Mouse (Mus musculus) macrophage (primary cell): ENCODE data around the gene Negr1. TPM values are rescaled to one million over a fixed set of nuclear protein-coding genes. Genes with fewer than 3 reads are reported as not detected.

Experiments used
- H3K27ac ChIP-seq: fragments of 350-480 bp; formaldehyde crosslinking; 2 replicates; pipeline ENCODE4 v1.9.0; 2021
- H3K36me3 ChIP-seq: fragments of 350-480 bp; formaldehyde crosslinking; 2 replicates; pipeline ENCODE4 v1.9.0; 2021; ENCODE audit errors: inconsistent target
- H3K4me3 ChIP-seq: fragments of 350-480 bp; formaldehyde crosslinking; 2 replicates; pipeline ENCODE4 v1.9.0; 2021; ENCODE audit errors: inconsistent target
- H3K79me2 ChIP-seq: fragments of 350-480 bp; formaldehyde crosslinking; 2 replicates; pipeline ENCODE4 v1.9.0; 2021; ENCODE audit errors: inconsistent target
- WGBS: methylation state at CpG from one replicate; pipeline ENCODE4 v1.1.7; 2026; ENCODE audit warnings: inconsistent platforms; ENCODE audit not compliant: missing documents; 5-methylcytosine and 5-hydroxymethylcytosine counted together
- polyA plus RNA-seq: library from polyadenylated mRNA; stranded (reverse); fragments of 250-400 nt; gene quantifications from 3 replicates; pipeline ENCODE4 v1.2.4, GENCODE M21; 2018; ENCODE audit warnings: inconsistent platforms

The Negr1 gene
- polyA plus RNA-seq, 1 experiment from 2014 or later = not detected

- Histone ChIP-seq H3K4me3 (no peak overlapping the region), H3K79me2 (no peaks in the 10 kb centered on the region), H3K36me3 (no peaks in the 10 kb centered on the region), H3K27ac (no peak overlapping the region)
- whole genome bisulfite sequencing = 31% methylated on average over 5 of the region's 5 CpGs
Observed at GRCm38 (mm10) chr3:157232723-157233122, 671.1 kb downstream of the Negr1 start.

- H3K79me2 ChIP-seq = no peaks in the 10 kb centered on the region
- WGBS = 77% methylated on average over 1 of the region's 1 CpGs
- no peak overlapping the region for H3K4me3 ChIP-seq
- no peak overlapping the region for H3K27ac ChIP-seq
- no peaks in the 10 kb centered on the region for H3K36me3 ChIP-seq
Observed at GRCm38 (mm10) chr3:157240240-157240639, 678.6 kb downstream of the Negr1 start.

GRCm38 (mm10) chr3:157255446-157255845 is 693.9 kb downstream of the Negr1 start:
- Histone ChIP-seq H3K36me3 (no peaks in the 10 kb centered on the region), H3K4me3 (no peak overlapping the region), H3K79me2 (no peaks in the 10 kb centered on the region), H3K27ac (no peak overlapping the region)
- 29% methylated on average over 1 of the region's 1 CpGs for WGBS

- WGBS = 73% methylated on average over 3 of the region's 3 CpGs
- H3K79me2 ChIP-seq = no peaks in the 10 kb centered on the region
- no peaks in the 10 kb centered on the region for H3K36me3 ChIP-seq
Observed at GRCm38 (mm10) chr3:157255863-157256262, 694.3 kb downstream of the Negr1 start.

DNA sequence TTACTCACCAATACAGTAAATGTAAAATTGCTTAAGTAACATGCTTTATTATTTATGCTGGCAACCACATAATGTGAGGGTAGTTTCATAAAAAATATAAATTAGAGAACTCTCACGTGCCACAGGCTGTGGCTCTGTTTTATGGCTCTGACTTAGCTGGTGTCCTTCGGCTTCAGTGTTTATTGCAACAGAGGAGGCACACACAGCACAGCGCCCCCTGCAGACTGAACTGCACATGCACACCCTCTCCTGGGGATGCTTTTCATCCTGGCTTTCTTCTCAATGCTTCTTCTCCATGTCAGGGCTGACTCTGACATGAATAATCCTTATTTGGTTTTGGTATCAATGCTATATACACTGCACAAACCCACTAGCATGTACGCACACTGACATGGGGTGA is 707.1 kb downstream of the Negr1 start:
- WGBS = 86% methylated on average over 4 of the region's 4 CpGs
- Histone ChIP-seq H3K79me2 (no peaks in the 10 kb centered on the region), H3K4me3 (no peak overlapping the region), H3K36me3 (no peaks in the 10 kb centered on the region), H3K27ac (no peak overlapping the region)

More at GRCm38 (mm10) chr3:157255863-157256262, 694.3 kb downstream of the Negr1 start:
- Histone ChIP-seq H3K27ac (no peak overlapping the region), H3K4me3 (no peak overlapping the region)

DNA sequence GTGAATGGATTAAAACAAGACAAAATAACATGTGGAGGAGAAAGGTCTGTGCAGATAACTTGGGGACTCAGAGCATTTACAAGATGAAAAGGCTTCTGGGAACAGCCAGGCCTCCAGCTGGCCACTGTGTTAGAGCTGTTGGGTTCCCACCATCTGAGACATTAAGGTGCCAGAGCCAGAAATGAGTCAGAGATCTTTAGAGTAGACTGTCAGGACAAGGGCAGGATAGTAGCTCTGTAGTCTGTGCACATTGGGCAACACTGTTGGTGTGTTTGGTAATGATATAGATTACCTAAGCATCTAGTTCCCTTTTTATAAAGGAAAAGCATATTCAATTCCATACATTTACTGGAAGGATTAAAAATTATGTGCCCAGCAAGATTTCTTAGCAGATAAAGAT is 710.8 kb downstream of the Negr1 start:
- no peaks in the 10 kb centered on the region for H3K79me2 ChIP-seq

GRCm38 (mm10) chr3:157274143-157274542 is 712.5 kb downstream of the Negr1 start:
- Histone ChIP-seq H3K79me2 (no peaks in the 10 kb centered on the region), H3K27ac (no peak overlapping the region), H3K4me3 (no peak overlapping the region), H3K36me3 (no peaks in the 10 kb centered on the region)
- 57% methylated on average over 1 of the region's 1 CpGs for WGBS

More for the DNA sequence above, 710.8 kb downstream of the Negr1 start:
- H3K27ac ChIP-seq = no peak overlapping the region
- H3K4me3 ChIP-seq = no peak overlapping the region
- H3K36me3 ChIP-seq = no peaks in the 10 kb centered on the region

GRCm38 (mm10) chr3:157279717-157280116 is 718.1 kb downstream of the Negr1 start:
- no peak overlapping the region for H3K27ac ChIP-seq
- no peaks in the 10 kb centered on the region for H3K79me2 ChIP-seq

GRCm38 (mm10) chr3:157281259-157281658 is 719.7 kb downstream of the Negr1 start:
- H3K79me2 ChIP-seq = no peaks in the 10 kb centered on the region
- no peak overlapping the region for H3K4me3 ChIP-seq

More at GRCm38 (mm10) chr3:157279717-157280116, 718.1 kb downstream of the Negr1 start:
- H3K4me3 ChIP-seq = no peak overlapping the region
- H3K36me3 ChIP-seq = no peaks in the 10 kb centered on the region

GRCm38 (mm10) chr3:157291286-157291685 is 729.7 kb downstream of the Negr1 start:
- no peaks in the 10 kb centered on the region for H3K79me2 ChIP-seq
- H3K27ac ChIP-seq = no peak overlapping the region
- no peak overlapping the region for H3K4me3 ChIP-seq
- WGBS = 100% methylated on average over 1 of the region's 1 CpGs
- no peaks in the 10 kb centered on the region for H3K36me3 ChIP-seq

More at GRCm38 (mm10) chr3:157281259-157281658, 719.7 kb downstream of the Negr1 start:
- H3K36me3 ChIP-seq = no peaks in the 10 kb centered on the region
- no peak overlapping the region for H3K27ac ChIP-seq

DNA sequence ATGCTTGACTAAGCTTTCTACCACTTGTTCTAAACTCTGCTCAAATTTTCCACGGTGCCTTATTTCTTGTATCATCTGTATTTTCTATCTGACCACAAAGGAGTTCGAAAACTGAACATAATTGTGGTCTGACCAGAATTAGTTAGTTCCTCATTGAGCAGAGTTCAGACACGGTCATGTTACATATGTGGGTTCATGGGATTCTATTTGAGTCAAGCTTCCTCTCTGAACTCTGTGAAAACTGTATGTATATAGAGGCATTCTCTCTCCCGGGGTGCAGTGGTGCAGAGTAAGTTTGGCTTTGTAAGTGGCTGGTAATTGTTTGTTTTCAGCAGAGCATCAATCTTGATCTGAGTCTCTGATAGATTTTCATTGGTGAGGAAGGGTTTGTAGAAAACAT is 735.6 kb downstream of the Negr1 start:
- H3K36me3 ChIP-seq = no peaks in the 10 kb centered on the region
- H3K27ac ChIP-seq = no peak overlapping the region
- WGBS = 0% methylated on average over 4 of the region's 4 CpGs
- H3K79me2 ChIP-seq = no peaks in the 10 kb centered on the region
- no peak overlapping the region for H3K4me3 ChIP-seq

DNA sequence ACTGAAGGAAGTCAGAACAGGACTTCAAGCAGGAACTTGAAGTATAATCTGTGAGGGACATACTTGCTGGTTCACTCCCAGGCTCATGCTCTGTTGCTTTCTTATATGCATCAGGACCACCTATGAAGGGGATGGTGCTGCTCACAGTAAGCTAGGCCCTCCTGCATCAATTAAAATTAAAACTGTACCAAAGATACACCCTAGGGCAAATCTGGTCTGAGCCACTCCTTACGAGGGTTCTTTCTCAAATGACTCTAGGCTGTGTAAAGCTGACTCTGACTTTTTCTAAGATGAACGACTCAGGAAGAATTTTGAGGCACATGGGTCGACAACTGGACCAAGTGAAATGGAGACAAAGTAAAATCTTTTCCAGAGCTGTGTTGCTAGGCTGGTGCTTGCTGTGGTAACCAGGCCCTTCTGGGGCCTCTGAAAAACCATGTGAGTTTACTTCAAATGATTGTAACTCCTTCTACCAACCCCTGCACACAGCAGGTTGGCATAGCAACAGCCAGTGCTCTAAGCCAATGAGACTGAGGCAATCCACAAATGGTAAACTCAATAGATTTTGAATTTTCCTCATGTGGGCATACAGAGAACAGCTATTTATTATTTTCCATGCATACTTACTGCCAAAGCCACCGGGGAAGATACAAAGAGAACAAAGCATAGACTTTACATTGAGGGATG is 742.0 kb downstream of the Negr1 start:
- Histone ChIP-seq H3K27ac (no peak overlapping the region), H3K36me3 (no peaks in the 10 kb centered on the region), H3K4me3 (no peak overlapping the region), H3K79me2 (no peaks in the 10 kb centered on the region)
- 83% methylated on average over 4 of the region's 4 CpGs for WGBS

DNA sequence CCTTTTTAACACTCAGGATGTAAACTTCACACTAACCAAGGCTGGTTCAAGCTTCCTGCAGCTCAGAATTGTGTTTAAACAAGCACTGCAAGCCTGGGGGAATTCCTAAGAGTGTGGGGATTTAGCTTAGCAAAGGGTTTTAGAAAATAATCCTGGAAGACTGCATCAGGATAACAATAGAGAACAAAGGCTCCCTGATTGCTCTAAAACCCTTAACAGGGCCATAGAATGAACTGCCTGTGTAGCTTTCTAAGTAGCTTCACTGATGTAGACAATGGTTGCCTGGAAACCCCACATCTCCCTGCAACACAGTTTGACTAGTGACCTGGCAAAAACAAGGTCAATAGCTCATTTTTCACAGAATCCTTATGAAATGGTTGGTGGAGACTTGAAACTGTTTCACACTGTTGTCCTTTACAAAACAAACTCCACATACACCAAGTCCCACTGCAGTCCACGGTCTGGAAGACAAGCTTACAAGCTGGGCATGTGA is 759.5 kb downstream of the Negr1 start:
- WGBS = 64% methylated on average over 1 of the region's 1 CpGs
- Histone ChIP-seq H3K4me3 (no peak overlapping the region), H3K36me3 (no peaks in the 10 kb centered on the region), H3K27ac (no peak overlapping the region), H3K79me2 (no peaks in the 10 kb centered on the region)

- Histone ChIP-seq H3K27ac (no peak overlapping the region), H3K4me3 (no peak overlapping the region), H3K79me2 (no peaks in the 10 kb centered on the region), H3K36me3 (no peaks in the 10 kb centered on the region)
- 88% methylated on average over 1 of the region's 1 CpGs for WGBS
Observed at GRCm38 (mm10) chr3:157321834-157322233, 760.2 kb downstream of the Negr1 start.

DNA sequence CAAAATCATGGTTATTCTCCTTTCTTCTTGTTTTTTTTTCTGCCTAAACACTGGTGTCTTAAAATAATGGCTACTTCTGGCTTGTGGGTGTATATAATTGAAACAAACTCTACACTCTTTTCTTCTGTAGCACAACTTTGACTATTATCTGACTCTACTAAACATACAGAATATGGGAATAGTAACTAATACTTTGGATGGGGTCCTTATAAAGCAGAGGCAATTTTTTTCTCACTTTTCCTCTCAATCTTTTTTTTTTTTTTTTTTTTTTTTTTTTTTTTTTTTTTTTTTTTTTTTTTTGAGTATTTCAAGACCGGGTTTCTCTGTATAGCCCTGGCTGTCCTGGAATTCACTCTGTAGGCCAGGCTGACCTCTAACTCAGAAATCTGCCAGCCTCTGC is 772.6 kb downstream of the Negr1 start:
- Histone ChIP-seq H3K4me3 (no peak overlapping the region), H3K79me2 (no peaks in the 10 kb centered on the region), H3K27ac (no peak overlapping the region), H3K36me3 (no peaks in the 10 kb centered on the region)
- WGBS = no CpG with 5 or more reads among the region's 1 CpGs

DNA sequence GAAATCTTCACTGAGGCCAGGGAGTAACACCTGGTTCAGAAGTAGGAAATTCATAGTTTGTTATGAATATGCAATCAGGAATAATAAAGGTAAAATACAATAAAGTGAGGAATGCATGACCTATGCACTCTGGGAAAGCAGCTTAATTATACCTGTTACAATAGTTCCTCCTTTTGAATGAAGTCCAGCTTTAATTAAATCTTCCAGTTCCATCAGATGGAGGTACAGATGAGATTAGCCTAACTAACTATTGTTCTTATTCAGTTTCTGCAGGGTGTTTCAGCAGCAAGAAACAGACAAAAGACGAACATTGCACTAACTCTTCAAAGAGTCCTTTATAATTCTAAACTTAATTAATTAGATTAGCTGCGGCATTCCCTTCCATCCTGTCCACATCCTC is 787.9 kb downstream of the Negr1 start:
- Histone ChIP-seq H3K4me3 (no peak overlapping the region), H3K79me2 (no peaks in the 10 kb centered on the region), H3K27ac (no peak overlapping the region), H3K36me3 (no peaks in the 10 kb centered on the region)
- 85% methylated on average over 2 of the region's 2 CpGs for WGBS
